Mouse (Mus musculus): ENCODE measurements at regions not wholly inside any gene's neighbourhood (a gene's known extent, or its start where the extent isn't known, plus 50 kb on each side); places are given as distances from the start of the nearest gene placed in this dataset.

- DNase-seq (ENCODE audit: low read depth, low spot score): no peak
- 62% methylated on average over 3 of the region's 3 CpGs for WGBS
Measured at GRCm38 (mm10) chr6:50713297-50713696, 59.1 kb upstream of the Npvf start.

DNA sequence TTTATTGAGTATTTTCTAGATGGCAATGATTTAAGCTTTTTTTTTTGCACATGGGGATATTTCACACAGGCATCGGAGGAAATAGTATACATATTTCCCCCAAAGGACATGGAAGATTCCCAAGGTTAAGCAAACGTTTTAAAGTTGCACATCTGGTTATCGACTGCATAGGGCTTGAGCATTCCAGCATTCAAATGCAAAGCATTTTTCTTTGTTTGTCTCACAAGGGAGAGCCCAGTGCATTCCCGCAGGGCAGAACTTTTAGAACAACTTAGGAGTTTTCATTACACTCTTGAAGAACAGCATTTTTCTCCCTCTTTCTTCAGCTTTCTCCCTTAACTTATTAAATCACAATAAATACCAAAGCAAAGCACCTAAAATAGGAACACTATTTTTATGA is 64.4 kb upstream of the Npvf start:
- DNase-seq (ENCODE audit: low read depth, low spot score): no peak
- 34% methylated on average over 4 of the region's 4 CpGs for WGBS

- DNase-seq (ENCODE audit: low read depth, low spot score): no peak
- 52% methylated on average over 4 of the region's 4 CpGs for WGBS
Measured at GRCm38 (mm10) chr6:50720346-50720745, 66.1 kb upstream of the Npvf start.

DNA sequence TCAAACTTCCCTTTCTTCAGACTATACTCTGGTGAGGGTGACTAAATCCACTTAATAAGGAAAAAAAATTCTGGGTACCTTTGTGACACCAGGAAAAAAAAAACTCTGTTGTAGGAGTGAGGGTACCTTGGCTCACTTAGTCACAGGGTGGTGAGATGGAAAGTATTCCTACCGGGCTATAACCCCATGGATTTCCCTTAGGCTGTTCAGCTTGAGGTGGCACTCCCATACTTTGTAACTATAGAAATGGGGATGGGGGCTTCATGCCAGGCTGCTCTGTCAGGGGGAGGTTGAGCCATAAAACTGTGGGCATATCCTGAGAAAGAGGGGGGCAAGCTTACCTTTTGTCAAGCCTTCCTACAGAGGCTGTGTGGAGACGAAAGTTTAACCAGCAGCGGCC is 71.4 kb upstream of the Npvf start:
- DNase-seq (ENCODE audit: low read depth, low spot score): no peak
- 70% methylated on average over 3 of the region's 3 CpGs for WGBS

- DNase-seq (ENCODE audit: low read depth, low spot score): no peak
- 35% methylated on average over 9 of the region's 9 CpGs for WGBS
Measured at GRCm38 (mm10) chr6:50726166-50726591, 71.9 kb upstream of the Npvf start.

DNA sequence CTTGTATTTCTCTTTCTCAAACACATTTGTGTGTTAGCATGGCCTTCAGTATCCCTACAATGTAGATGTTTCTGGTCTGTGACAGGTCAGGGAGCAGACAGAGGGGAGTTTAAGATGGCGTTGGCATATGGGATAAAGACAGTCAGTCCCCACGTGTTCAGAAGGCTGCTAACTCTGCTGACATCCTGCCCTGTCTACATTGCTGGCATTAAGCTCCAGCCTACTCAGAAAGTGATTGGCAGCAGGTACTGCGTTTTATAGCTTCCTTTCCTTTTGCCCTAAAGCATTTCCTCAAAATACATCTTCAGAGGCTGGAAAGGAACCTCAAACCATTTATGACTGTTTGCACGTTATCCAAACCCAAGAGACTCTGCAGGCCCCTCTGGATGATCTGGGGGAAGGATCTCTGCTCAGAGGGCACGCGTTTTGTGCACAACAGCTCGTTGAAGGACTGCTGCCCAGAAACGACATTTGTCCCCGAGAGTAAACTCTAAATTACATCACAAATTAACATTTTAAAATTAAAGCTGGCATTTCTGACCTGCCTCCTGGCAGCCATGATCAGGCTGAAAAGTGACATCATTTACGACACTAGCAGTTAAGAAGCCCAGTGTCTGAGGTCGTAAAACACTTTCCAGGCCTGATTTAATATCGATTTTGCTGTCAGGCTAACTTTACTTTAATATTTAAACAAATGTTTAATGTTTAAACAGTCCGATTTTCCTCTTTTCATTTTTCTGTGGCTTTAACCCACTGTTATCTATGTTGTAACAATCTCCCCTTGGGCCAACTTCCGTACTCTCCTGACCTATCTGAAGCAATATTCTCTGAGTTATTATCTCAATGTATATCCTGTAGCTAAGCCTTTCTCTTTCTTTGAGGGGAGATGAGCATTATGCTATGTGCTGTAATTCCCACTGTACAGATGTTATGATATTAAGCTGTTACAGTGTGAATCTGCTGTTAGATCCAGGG is 76.8 kb upstream of the Npvf start:
- no peak for DNase-seq (ENCODE audit: low read depth, low spot score)

DNA sequence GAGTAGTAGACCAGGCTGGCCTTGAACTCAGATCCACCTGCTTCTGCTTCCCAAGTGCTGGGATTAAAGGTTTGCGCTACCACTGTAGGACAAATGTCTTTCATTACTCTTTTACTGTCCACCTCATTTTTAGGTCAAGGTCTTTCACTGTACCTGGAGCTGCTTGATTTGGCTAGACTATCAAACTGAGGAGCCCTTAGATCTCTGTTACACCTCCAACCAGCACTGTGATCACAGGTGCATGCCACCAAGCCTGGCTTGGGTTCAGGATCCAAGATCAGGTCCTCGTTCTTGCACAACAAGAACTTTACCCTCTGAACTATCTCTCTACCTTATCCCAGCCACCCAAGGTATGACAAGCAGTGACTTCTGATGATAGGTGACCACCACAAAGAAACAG is 80.5 kb upstream of the Npvf start:
- no peak for DNase-seq (ENCODE audit: low read depth, low spot score)
- 81% methylated on average over 2 of the region's 2 CpGs for WGBS

More for the DNA sequence above, 76.8 kb upstream of the Npvf start:
- WGBS: 21% methylated on average over 14 of the region's 14 CpGs

DNA sequence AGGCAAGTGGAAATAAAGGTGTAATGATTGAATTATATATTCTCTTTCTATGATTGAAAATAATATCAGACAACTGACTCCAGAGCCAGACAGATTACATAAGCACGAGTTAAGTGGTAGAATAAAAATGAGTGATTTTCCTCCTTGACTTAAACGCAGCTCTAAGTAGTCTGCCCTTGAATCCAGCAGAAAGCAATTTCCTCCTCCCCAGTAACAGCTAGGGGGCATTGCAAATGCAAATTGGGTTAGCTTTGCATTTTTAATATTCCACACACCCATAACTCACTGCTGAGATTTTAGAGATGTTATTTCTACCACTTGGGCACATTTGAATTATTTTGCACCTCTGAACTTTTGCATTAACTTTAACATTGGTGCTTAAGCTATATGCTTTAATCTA is 81.6 kb upstream of the Npvf start:
- 53% methylated on average over 2 of the region's 2 CpGs for WGBS
- DNase-seq (ENCODE audit: low read depth, low spot score): no peak

- WGBS: 67% methylated on average over 4 of the region's 4 CpGs
- DNase-seq (ENCODE audit: low read depth, low spot score): no peak
Measured at GRCm38 (mm10) chr6:50742009-50742408, 87.8 kb upstream of the Npvf start.

DNA sequence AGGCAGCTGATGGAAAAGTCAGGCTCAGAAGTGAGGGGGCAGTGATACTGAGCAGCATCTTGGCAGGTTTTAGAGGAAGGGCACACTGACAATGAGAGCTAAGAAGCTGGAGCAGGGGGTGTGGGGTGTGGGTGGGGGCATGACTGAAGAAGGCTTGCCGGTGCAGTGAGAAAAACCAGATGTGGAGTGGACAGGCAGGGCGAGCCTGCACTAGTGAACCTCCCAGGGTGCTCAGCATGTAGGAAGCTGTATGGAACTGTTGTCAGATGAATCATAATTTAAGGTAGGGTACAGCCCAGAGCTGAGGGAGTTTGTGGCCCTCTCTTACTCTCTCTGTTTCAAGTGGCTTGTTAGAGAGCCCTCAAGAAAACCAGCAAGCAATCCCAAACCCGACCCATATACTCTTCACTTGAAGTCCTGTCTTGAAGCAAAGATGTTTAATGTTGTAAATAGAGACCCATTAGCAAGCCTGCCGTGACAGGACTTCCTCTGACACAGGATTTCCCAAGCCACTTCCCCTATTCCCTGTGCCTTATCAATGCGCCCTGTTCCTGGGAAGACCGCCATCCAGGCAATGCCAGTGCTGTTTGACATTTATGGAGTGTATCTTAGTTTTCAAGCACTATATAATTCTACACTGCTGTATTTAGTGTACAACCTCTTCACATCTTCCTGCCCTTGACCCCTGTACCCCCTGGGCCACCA is 90.4 kb upstream of the Npvf start:
- WGBS: 69% methylated on average over 6 of the region's 6 CpGs
- no peak for DNase-seq (ENCODE audit: low read depth, low spot score)

DNA sequence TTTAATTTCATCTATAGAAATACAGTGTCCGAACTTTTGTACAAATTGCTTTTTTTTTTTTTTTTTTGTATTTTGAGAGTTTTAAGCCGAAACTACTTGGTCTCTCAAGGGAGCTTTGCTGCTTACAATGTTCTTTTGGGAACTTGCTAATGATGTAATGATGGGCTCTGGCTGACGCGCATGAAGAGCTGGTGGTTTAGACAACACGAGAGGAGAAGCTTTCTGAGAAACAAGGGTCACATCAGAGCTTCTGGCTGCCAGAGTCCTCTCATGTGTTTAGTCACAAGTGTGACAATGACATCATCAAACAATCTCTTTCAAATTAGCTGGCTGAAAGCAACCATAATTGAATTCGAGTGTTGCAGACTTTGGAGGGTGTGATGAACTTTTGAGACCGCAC is 98.9 kb upstream of the Npvf start:
- no peak for DNase-seq (ENCODE audit: low read depth, low spot score)
- WGBS: 74% methylated on average over 7 of the region's 7 CpGs

DNA sequence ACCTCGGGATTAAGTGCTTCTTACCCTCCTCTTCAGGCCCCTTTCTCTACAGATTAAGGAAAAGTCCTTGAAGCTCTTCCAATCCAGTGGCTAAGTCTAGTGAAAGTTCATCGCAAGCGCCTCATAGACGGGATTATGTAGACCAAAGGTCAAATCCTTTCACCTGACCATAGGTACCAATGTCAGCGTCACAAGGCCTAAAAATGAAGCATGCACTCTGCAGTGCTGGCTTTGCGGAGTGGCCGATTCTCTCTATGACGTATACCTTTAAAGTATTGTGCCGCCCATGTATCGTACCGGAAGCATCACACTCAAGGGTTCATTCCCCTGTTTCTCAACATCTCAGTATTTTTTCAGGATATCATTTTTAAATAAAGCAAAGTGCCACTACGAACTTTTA is 100.5 kb upstream of the Npvf start:
- 90% methylated on average over 12 of the region's 12 CpGs for WGBS
- no peak for DNase-seq (ENCODE audit: low read depth, low spot score)

DNA sequence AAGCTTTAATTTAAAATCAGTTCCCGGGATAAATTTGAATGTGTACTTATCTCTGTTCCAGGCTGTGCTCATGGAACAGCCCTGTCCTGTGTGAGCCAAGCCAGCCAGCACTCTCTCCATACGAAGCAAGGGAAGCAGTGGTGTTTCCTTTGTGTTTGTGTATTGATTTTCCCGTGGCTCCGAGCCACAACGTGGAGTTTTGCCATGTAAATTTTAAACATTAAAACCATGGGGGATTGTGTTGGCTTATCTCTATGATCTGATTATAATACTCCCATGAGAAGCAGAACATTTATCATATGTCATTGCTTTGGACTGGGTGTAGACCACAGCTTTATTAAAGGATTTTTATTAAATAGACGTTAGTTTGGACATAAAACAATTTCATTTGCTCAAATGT is 106.1 kb upstream of the Npvf start:
- no peak for DNase-seq (ENCODE audit: low read depth, low spot score)
- WGBS: 66% methylated on average over 6 of the region's 6 CpGs

DNA sequence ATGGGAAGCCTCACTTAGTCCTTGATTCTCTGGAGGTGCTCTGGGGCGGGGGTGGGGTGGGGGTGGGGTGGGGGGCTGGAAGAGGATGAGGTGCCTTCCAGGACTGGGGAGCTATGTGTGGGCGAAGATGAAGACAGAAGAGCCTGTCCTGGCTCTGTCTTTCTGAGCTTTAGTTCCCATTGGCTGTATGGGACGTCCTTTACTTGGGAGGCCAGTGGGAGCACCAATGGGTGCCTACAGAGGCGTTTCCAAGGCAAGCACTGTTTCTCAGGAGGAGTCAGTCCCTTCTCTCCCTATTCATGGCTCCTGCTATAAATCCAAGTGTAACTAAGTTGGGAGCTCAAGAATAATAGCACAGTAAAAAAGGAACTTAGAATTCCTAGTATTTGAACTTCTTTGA is 108.9 kb upstream of the Npvf start:
- 61% methylated on average over 4 of the region's 4 CpGs for WGBS
- DNase-seq (ENCODE audit: low read depth, low spot score): no peak

DNA sequence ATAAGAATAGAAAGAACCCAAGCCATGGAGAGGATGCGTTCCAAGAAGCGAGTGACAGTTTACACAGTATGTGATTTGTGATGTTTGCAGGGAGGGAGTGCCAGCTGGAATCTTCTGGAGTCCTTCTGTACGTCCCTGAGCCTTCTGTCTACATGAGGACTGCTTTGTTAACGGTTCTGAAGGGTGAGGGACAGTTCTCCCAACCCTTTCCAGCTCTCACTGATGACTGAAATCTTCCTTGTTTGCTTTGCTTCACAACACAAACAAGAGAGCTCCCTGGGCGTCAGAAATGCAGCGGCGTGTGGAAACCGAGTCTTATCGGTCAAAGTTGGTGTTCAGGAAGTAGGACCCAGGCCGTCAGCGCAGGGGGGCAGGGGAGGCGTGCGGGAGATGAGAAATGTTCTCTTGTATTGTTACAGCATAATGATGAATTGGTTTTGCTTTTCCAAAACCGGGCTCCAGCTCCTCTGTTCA is 112.2 kb upstream of the Npvf start:
- 23% methylated on average over 14 of the region's 14 CpGs for WGBS
- DNase-seq (ENCODE audit: low read depth, low spot score): no peak

GRCm38 (mm10) chr6:50767126-50767525 is 112.9 kb upstream of the Npvf start:
- 55% methylated on average over 6 of the region's 6 CpGs for WGBS
- no peak for DNase-seq (ENCODE audit: low read depth, low spot score)

GRCm38 (mm10) chr6:50767827-50768226 is 113.6 kb upstream of the Npvf start:
- no peak for DNase-seq (ENCODE audit: low read depth, low spot score)
- 90% methylated on average over 4 of the region's 4 CpGs for WGBS

- DNase-seq (ENCODE audit: low read depth, low spot score): no peak
- 72% methylated on average over 2 of the region's 2 CpGs for WGBS
Measured at GRCm38 (mm10) chr6:50769101-50769500, 114.9 kb upstream of the Npvf start.

- DNase-seq (ENCODE audit: low read depth, low spot score): no peak
- 90% methylated on average over 3 of the region's 3 CpGs for WGBS
Measured at GRCm38 (mm10) chr6:50770481-50770880, 116.2 kb upstream of the Npvf start.

- DNase-seq (ENCODE audit: low read depth, low spot score): no peak
- WGBS: 91% methylated on average over 4 of the region's 4 CpGs
Measured at GRCm38 (mm10) chr6:50775637-50776036, 121.4 kb upstream of the Npvf start.
